26 mouse cellular contexts compared by ENCODE assay signal in the genomic region with DNA sequence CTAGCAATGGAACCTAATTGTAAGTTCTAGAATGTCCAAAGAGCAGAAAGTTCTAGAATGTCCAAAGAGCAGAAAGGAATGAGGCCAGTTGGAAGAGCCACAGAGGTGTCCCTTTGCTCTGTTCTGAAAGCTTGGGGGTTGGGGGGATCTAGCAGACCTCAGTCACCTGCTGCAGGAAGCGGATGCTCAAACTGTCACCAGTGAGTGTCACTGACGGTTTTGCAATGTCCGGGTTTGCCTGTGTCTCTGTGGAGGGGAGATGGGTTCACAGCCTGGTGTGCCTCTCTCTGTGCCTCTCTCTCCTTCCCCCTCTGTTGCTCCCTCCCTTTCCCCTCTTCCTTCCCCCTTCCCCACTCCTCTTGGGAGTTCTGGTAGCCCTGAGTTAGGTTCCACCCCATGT. TPM values are rescaled to one million over a fixed set of nuclear protein-coding genes. Genes with fewer than 3 reads are reported as not detected.
DNase-seq lines count a peak whose midpoint lies in the region; ATAC-seq and TF ChIP-seq lines count a peak whose summit lies in the region.
"Had no signal": no experiment of that assay in that cellular context is flagged by ENCODE, and none has a peak within 500 bp of the region (broad histone marks: within the 10 kb centered on the region; RNA-seq: fewer than 3 reads in every experiment).

No protein-coding gene starts in this region.

- no peaks in the 10 kb centered on the region for H3K9me3 ChIP-seq in intestine, postnatal 0 days (ENCODE audit: control insufficient read depth)
- H3K9me3 ChIP-seq: embryonic facial prominence, embryonic 13.5 days; hindbrain, embryonic 15.5 days; limb, embryonic 15.5 days; stomach, embryonic 15.5 days had no signal

- peak; percentile 53 for TF ChIP-seq POLR2A in thymus, adult 2 months (IDR thresholded peaks at IDR 0.05; ENCODE audit: control insufficient read depth, extremely low read depth, insufficient read depth, low read length, poor library complexity)

- H3K27ac ChIP-seq in thymus, adult 2 months (ENCODE audit: control insufficient read depth, insufficient read depth, low read length) = peak overlapping the region; percentile 97
- no peak overlapping the region for H3K27ac ChIP-seq in intestine, postnatal 0 days (ENCODE audit: low read depth, low read length)
- H3K27ac ChIP-seq: embryonic facial prominence, embryonic 13.5 days; hindbrain, embryonic 15.5 days; limb, embryonic 15.5 days; stomach, embryonic 15.5 days had no signal

- TF ChIP-seq CTCF in thymus, adult 2 months (IDR thresholded peaks at IDR 0.05; ENCODE audit: borderline replicate concordance, control insufficient read depth, extremely low read depth, insufficient read depth, low read length, poor library complexity) = no peak
- no peak for TF ChIP-seq CTCF in intestine, postnatal 0 days (IDR thresholded peaks at IDR 0.05; ENCODE audit: low read depth)

- H3K4me2 ChIP-seq in intestine, postnatal 0 days (replicated peaks; ENCODE audit: low read depth) = no peak overlapping the region
- H3K4me2 ChIP-seq: hindbrain, embryonic 15.5 days; limb, embryonic 15.5 days; midbrain, embryonic 11.5 days had no signal

- no peaks in the 10 kb centered on the region for H3K36me3 ChIP-seq in thymus, adult 2 months (ENCODE audit: control insufficient read depth, insufficient read depth, low read length)
- H3K36me3 ChIP-seq in intestine, postnatal 0 days (ENCODE audit: control insufficient read depth, insufficient read depth) = no peaks in the 10 kb centered on the region
- H3K36me3 ChIP-seq: embryonic facial prominence, embryonic 13.5 days; hindbrain, embryonic 15.5 days; limb, embryonic 15.5 days; stomach, embryonic 15.5 days had no signal

- 15% methylated on average over 3 of the region's 3 CpGs for WGBS in thymus, adult 2 months
- WGBS in intestine, postnatal 0 days = 83% methylated on average over 3 of the region's 3 CpGs

- H3K9ac ChIP-seq in intestine, postnatal 0 days (ENCODE audit: low read depth, low read length) = no peak overlapping the region
- H3K9ac ChIP-seq: embryonic facial prominence, embryonic 13.5 days; hindbrain, embryonic 15.5 days; limb, embryonic 15.5 days; stomach, embryonic 15.5 days had no signal

- H3K27me3 ChIP-seq in thymus, adult 2 months (ENCODE audit: control insufficient read depth, insufficient read depth, low read length) = no peaks in the 10 kb centered on the region
- no peaks in the 10 kb centered on the region for H3K27me3 ChIP-seq in intestine, postnatal 0 days (replicated peaks; ENCODE audit: control insufficient read depth, insufficient read depth, low read length)
- H3K27me3 ChIP-seq: embryonic facial prominence, embryonic 13.5 days; hindbrain, embryonic 15.5 days; limb, embryonic 15.5 days; stomach, embryonic 15.5 days had no signal

- peak; percentile 20 for ATAC-seq in activated CD4-positive, CD25-positive, alpha-beta regulatory T cell, adult 4 months
- ATAC-seq in intestine, postnatal 0 days = no peak
- ATAC-seq: forebrain, embryonic 16.5 days had no signal

- DNase-seq in spleen, postnatal 36 days (ENCODE audit: low spot score in 2 of 2) = peak; percentile 36 to 46
- no peak for DNase-seq in spleen, postnatal 14 days (ENCODE audit: low spot score in 2 of 2)
- DNase-seq in thymus, adult 2 months = peak; percentile 76
- DNase-seq in cerebellum, postnatal 25 days = no peak
- no peak for DNase-seq in left cerebral cortex, postnatal 4 days
- DNase-seq: adrenal gland, postnatal 25 days; cerebellum, adult 2 months; heart, adult 18-20 months; heart, postnatal 14 days; kidney, adult 9 months; lung, adult 18-20 months; retina, postnatal 1 day; right cerebral cortex, postnatal 4 days had no signal

- peaks cover 69% of the 10 kb centered on the region for H3K4me1 ChIP-seq in thymus, adult 2 months (replicated peaks; ENCODE audit: control insufficient read depth, insufficient read depth, low read length)
- H3K4me1 ChIP-seq in intestine, postnatal 0 days (replicated peaks; ENCODE audit: control insufficient read depth, insufficient read depth, low read length) = no peaks in the 10 kb centered on the region
- H3K4me1 ChIP-seq: hindbrain, embryonic 15.5 days; stomach, embryonic 15.5 days had no signal

- H3K4me3 ChIP-seq in thymus, adult 2 months (ENCODE audit: control insufficient read depth, insufficient read depth, low read length) = peak overlapping the region; percentile 21
- H3K4me3 ChIP-seq in intestine, postnatal 0 days (ENCODE audit: low read depth, low read length) = no peak overlapping the region
- H3K4me3 ChIP-seq: embryonic facial prominence, embryonic 13.5 days; hindbrain, embryonic 15.5 days; limb, embryonic 15.5 days; stomach, embryonic 15.5 days had no signal

- intact Hi-C loops in left cerebral cortex, postnatal 4 days (cut with DNase I) = loop anchor here (5.0 kb wide), 1 partner anchor 255 kb away; no protein-coding TSS in a partner anchor

RNA-seq across cellular contexts. Expression of gene Ctcfl, which starts 36.6 kb away (rescaled TPM):
- polyA plus RNA-seq in activated CD4-positive, CD25-positive, alpha-beta regulatory T cell, adult 4 months (2017; shearing (Covaris generic)) = under 1 TPM in 1 of 2 experiments, not detected in 1; 0.17 TPM
- 0.12 TPM in 1 of 2 replicates, not detected in the other for polyA plus RNA-seq in thymus, adult 2 months (2012; rRNA removed)
- total RNA-seq in left cerebral cortex, postnatal 4 days (2021) = not detected
- 0.82 and 1.0 TPM in 2 replicates for polyA plus RNA-seq in intestine, postnatal 0 days (2015; fragmentation: Nextera tagmentation; extraction: Ambion mirVana)
- total RNA-seq: CH12.LX; layer of hippocampus, postnatal 25 days; left cerebral cortex, postnatal 14 days; neutrophil, adult 5-6 weeks had no signal
- polyA plus RNA-seq: cerebellum, adult 2 months; forebrain, embryonic 16.5 days; large intestine, adult 2 months had no signal

Comparison
In these comparisons a context has a peak if more than half of its experiments do, and no peak if none do; other contexts are left out.
1. DNase-seq: peak in spleen, postnatal 36 days (2 of 2) and thymus, adult 2 months (single experiment); none in spleen, postnatal 14 days (0 of 2), cerebellum, postnatal 25 days (0 of 2) and left cerebral cortex, postnatal 4 days (single experiment).